21 mouse cellular contexts compared by ENCODE assay signal in genomic region chr15:96975125-96975524, GRCm38 (mm10).
DNase-seq lines count a peak whose midpoint lies in the region; ATAC-seq lines count a peak whose summit lies in the region.
"Had no signal": no experiment of that assay in that cellular context is flagged by ENCODE, and none has a peak within 500 bp of the region (broad histone marks: within the 10 kb centered on the region; RNA-seq: fewer than 3 reads in every experiment).

No protein-coding gene starts in this region.

- H3K36me3 ChIP-seq in hindbrain, embryonic 14.5 days (replicated peaks; ENCODE audit: control insufficient read depth, insufficient read depth), result no peaks in the 10 kb centered on the region
- no peaks in the 10 kb centered on the region for H3K36me3 ChIP-seq in hindbrain, embryonic 12.5 days
- H3K36me3 ChIP-seq in midbrain, embryonic 11.5 days (ENCODE audit: control insufficient read depth, insufficient read depth, low read length), result no peaks in the 10 kb centered on the region
- H3K36me3 ChIP-seq in midbrain, embryonic 13.5 days, result no peaks in the 10 kb centered on the region
- H3K36me3 ChIP-seq: embryonic facial prominence, embryonic 12.5 days; forebrain, embryonic 10.5 days; heart, embryonic 12.5 days; liver, embryonic 12.5 days had no signal

- no peak for DNase-seq in hindbrain, embryonic 14.5 days (ENCODE audit: low spot score)
- DNase-seq in midbrain, embryonic 11.5 days (ENCODE audit: low spot score, missing footprints), result peak; percentile 28
- peak; percentile 13 for DNase-seq in gonadal fat pad, adult 2 months (ENCODE audit: low read depth)
- no peak for DNase-seq in ovary, adult 18-20 months (ENCODE audit: low spot score)
- DNase-seq in testis, postnatal 10 days (ENCODE audit: low spot score), result no peak
- DNase-seq: adrenal gland, postnatal 14 days; B cell, adult 2 months; cerebellum, adult 8-10 months; gastrocnemius, postnatal 25 days; heart, postnatal 36 days; kidney, adult 9 months; kidney, postnatal 4 days; right cerebral cortex, postnatal 25 days; thymus, postnatal 4 days had no signal

- H3K4me1 ChIP-seq in hindbrain, embryonic 14.5 days (replicated peaks; ENCODE audit: control insufficient read depth, insufficient read depth, low read length), result no peaks in the 10 kb centered on the region
- no peaks in the 10 kb centered on the region for H3K4me1 ChIP-seq in hindbrain, embryonic 12.5 days
- H3K4me1 ChIP-seq in midbrain, embryonic 11.5 days (ENCODE audit: control insufficient read depth, insufficient read depth, low read length), result no peaks in the 10 kb centered on the region
- no peaks in the 10 kb centered on the region for H3K4me1 ChIP-seq in midbrain, embryonic 13.5 days (replicated peaks)

- 66% methylated on average over 9 of the region's 9 CpGs for WGBS in hindbrain, embryonic 14.5 days
- WGBS in hindbrain, embryonic 12.5 days, result 79% methylated on average over 9 of the region's 9 CpGs
- WGBS in midbrain, embryonic 11.5 days, result 86% methylated on average over 9 of the region's 9 CpGs
- WGBS in midbrain, embryonic 13.5 days, result 86% methylated on average over 9 of the region's 9 CpGs

- H3K27ac ChIP-seq in hindbrain, embryonic 14.5 days, result peak overlapping the region; percentile 20; the same call in 1 of the 2 replicates
- H3K27ac ChIP-seq in hindbrain, embryonic 12.5 days, result no peak overlapping the region
- no peak overlapping the region for H3K27ac ChIP-seq in midbrain, embryonic 11.5 days (ENCODE audit: low read depth, low read length)
- H3K27ac ChIP-seq in midbrain, embryonic 13.5 days, result no peak overlapping the region
- H3K27ac ChIP-seq: forebrain, embryonic 10.5 days; liver, embryonic 12.5 days had no signal

- H3K9ac ChIP-seq in hindbrain, embryonic 14.5 days, result no peak overlapping the region
- H3K9ac ChIP-seq in hindbrain, embryonic 12.5 days, result no peak overlapping the region
- H3K9ac ChIP-seq in midbrain, embryonic 11.5 days (ENCODE audit: low read length), result no peak overlapping the region
- H3K9ac ChIP-seq in midbrain, embryonic 13.5 days (replicated peaks), result no peak overlapping the region
- H3K9ac ChIP-seq: embryonic facial prominence, embryonic 12.5 days; heart, embryonic 12.5 days; liver, embryonic 12.5 days had no signal

- H3K4me3 ChIP-seq in hindbrain, embryonic 14.5 days (replicated peaks; ENCODE audit: low read length), result no peak overlapping the region
- no peak overlapping the region for H3K4me3 ChIP-seq in hindbrain, embryonic 12.5 days
- no peak overlapping the region for H3K4me3 ChIP-seq in midbrain, embryonic 11.5 days (ENCODE audit: low read depth, low read length)
- no peak overlapping the region for H3K4me3 ChIP-seq in midbrain, embryonic 13.5 days (replicated peaks)
- H3K4me3 ChIP-seq: embryonic facial prominence, embryonic 12.5 days; forebrain, embryonic 10.5 days; heart, embryonic 12.5 days; liver, embryonic 12.5 days had no signal

- no peaks in the 10 kb centered on the region for H3K27me3 ChIP-seq in hindbrain, embryonic 14.5 days (ENCODE audit: control insufficient read depth, insufficient read depth, low read length)
- no peaks in the 10 kb centered on the region for H3K27me3 ChIP-seq in hindbrain, embryonic 12.5 days
- H3K27me3 ChIP-seq in midbrain, embryonic 11.5 days (ENCODE audit: control insufficient read depth, insufficient read depth, low read length), result no peaks in the 10 kb centered on the region
- H3K27me3 ChIP-seq in midbrain, embryonic 13.5 days, result no peaks in the 10 kb centered on the region
- H3K27me3 ChIP-seq: embryonic facial prominence, embryonic 12.5 days; heart, embryonic 12.5 days; liver, embryonic 12.5 days had no signal

- H3K4me2 ChIP-seq in hindbrain, embryonic 14.5 days (replicated peaks), result no peak overlapping the region
- H3K4me2 ChIP-seq in hindbrain, embryonic 12.5 days (replicated peaks), result no peak overlapping the region
- no peak overlapping the region for H3K4me2 ChIP-seq in midbrain, embryonic 11.5 days
- no peak overlapping the region for H3K4me2 ChIP-seq in midbrain, embryonic 13.5 days (replicated peaks)
- H3K4me2 ChIP-seq: embryonic facial prominence, embryonic 12.5 days; heart, embryonic 12.5 days; liver, embryonic 12.5 days had no signal

- no peak for ATAC-seq in hindbrain, embryonic 14.5 days (ENCODE audit: low FRiP score)
- no peak for ATAC-seq in hindbrain, embryonic 12.5 days (ENCODE audit: low FRiP score)
- ATAC-seq in midbrain, embryonic 11.5 days (ENCODE audit: low FRiP score), result no peak
- no peak for ATAC-seq in midbrain, embryonic 13.5 days
- ATAC-seq: liver, embryonic 12.5 days; midbrain, embryonic 16.5 days had no signal

- no peaks in the 10 kb centered on the region for H3K9me3 ChIP-seq in hindbrain, embryonic 14.5 days (ENCODE audit: control insufficient read depth, low read length)
- H3K9me3 ChIP-seq in hindbrain, embryonic 12.5 days (replicated peaks), result no peaks in the 10 kb centered on the region
- H3K9me3 ChIP-seq in midbrain, embryonic 11.5 days (ENCODE audit: control insufficient read depth, low read length), result no peaks in the 10 kb centered on the region
- H3K9me3 ChIP-seq in midbrain, embryonic 13.5 days, result no peaks in the 10 kb centered on the region
- H3K9me3 ChIP-seq: embryonic facial prominence, embryonic 12.5 days; forebrain, embryonic 10.5 days; liver, embryonic 12.5 days had no signal

Comparison
In these comparisons a context has a peak if more than half of its experiments do, and no peak if none do; other contexts are left out.
1. DNase-seq: peak in midbrain, embryonic 11.5 days (single experiment) and gonadal fat pad, adult 2 months (single experiment); none in hindbrain, embryonic 14.5 days (single experiment), ovary, adult 18-20 months (single experiment) and testis, postnatal 10 days (single experiment).